Comparison of ENCODE assay signal across 35 mouse cellular contexts in the genomic region with DNA sequence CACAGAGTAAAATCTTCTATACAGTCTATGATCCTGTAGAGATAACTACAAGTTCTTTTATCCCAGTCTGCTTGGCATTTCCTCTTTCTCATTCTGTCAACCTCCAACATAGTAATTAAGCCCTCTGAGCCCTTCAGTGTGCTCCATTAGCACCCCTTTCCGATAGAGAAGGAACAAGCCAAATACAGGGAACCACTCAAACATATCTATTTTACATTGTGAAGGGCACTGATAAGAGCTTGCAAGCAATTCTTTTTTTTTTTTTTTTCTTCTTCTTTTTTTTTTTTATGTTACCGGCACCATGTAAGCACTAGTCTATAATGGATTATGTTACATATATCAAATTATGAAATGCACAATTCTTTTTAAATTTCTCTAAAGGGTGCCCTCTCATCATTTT.
"Had no signal": no experiment of that assay in that cellular context is flagged by ENCODE, and none has a peak within 500 bp of the region (broad histone marks: within the 10 kb centered on the region; RNA-seq: fewer than 3 reads in every experiment).

No protein-coding gene starts in this region.

- H3K9ac ChIP-seq: heart, embryonic 12.5 days; heart, embryonic 13.5 days; heart, embryonic 15.5 days; hindbrain, embryonic 12.5 days; hindbrain, embryonic 13.5 days; hindbrain, embryonic 14.5 days; hindbrain, embryonic 15.5 days; intestine, embryonic 15.5 days; kidney, embryonic 15.5 days had no signal

- H3K36me3 ChIP-seq: heart, embryonic 12.5 days; heart, embryonic 13.5 days; heart, embryonic 15.5 days; hindbrain, embryonic 10.5 days; hindbrain, embryonic 12.5 days; hindbrain, embryonic 13.5 days; hindbrain, embryonic 15.5 days; intestine, embryonic 15.5 days; kidney, embryonic 15.5 days had no signal

- H3K9me3 ChIP-seq: heart, embryonic 12.5 days; heart, embryonic 13.5 days; heart, embryonic 15.5 days; hindbrain, embryonic 10.5 days; hindbrain, embryonic 12.5 days; hindbrain, embryonic 13.5 days; hindbrain, embryonic 15.5 days; intestine, embryonic 15.5 days; kidney, embryonic 15.5 days had no signal

- H3K27ac ChIP-seq: heart, embryonic 13.5 days; heart, embryonic 15.5 days; hindbrain, embryonic 10.5 days; hindbrain, embryonic 12.5 days; hindbrain, embryonic 13.5 days; hindbrain, embryonic 14.5 days; hindbrain, embryonic 15.5 days; hindbrain, postnatal 0 days; intestine, embryonic 15.5 days; kidney, embryonic 15.5 days; kidney, postnatal 0 days; layer of hippocampus, adult 2 months; left cerebral cortex, adult 2 months had no signal

- H3K27me3 ChIP-seq: heart, embryonic 12.5 days; heart, embryonic 13.5 days; heart, embryonic 15.5 days; hindbrain, embryonic 12.5 days; hindbrain, embryonic 13.5 days; hindbrain, embryonic 15.5 days; intestine, embryonic 15.5 days; kidney, embryonic 15.5 days had no signal

- H3K4me2 ChIP-seq: heart, embryonic 11.5 days; heart, embryonic 12.5 days; heart, embryonic 13.5 days; heart, embryonic 15.5 days; hindbrain, embryonic 12.5 days; hindbrain, embryonic 13.5 days; hindbrain, embryonic 14.5 days; hindbrain, embryonic 15.5 days; intestine, embryonic 15.5 days; kidney, embryonic 15.5 days had no signal

- ATAC-seq: hindbrain, embryonic 16.5 days; hindbrain, postnatal 0 days; inflammation-experienced regulatory T-cells, adult 6 months; intestine, embryonic 15.5 days; intestine, embryonic 16.5 days; intestine, postnatal 0 days had no signal

- DNase-seq: heart, postnatal 10 days; heart, postnatal 14 days; heart, postnatal 36 days; heart, postnatal 4 days; kidney, adult 11 months; kidney, adult 18-20 months; kidney, adult 2 months; kidney, adult 8-10 months; kidney, adult 9 months; kidney, postnatal 10 days; kidney, postnatal 14 days; kidney, postnatal 25 days; kidney, postnatal 36 days; kidney, postnatal 4 days; layer of hippocampus, adult 9-11 months; layer of hippocampus, postnatal 36 days had no signal

- H3K4me3 ChIP-seq: heart, embryonic 12.5 days; heart, embryonic 13.5 days; heart, embryonic 15.5 days; hindbrain, embryonic 10.5 days; hindbrain, embryonic 12.5 days; hindbrain, embryonic 13.5 days; hindbrain, embryonic 15.5 days; intestine, embryonic 15.5 days; kidney, embryonic 15.5 days; layer of hippocampus, adult 2 months; left cerebral cortex, adult 2 months had no signal

- H3K4me1 ChIP-seq: heart, embryonic 12.5 days; heart, embryonic 13.5 days; heart, embryonic 15.5 days; intestine, embryonic 15.5 days had no signal
